Mouse (Mus musculus): ENCODE data around the gene Wscd2.

DNA sequence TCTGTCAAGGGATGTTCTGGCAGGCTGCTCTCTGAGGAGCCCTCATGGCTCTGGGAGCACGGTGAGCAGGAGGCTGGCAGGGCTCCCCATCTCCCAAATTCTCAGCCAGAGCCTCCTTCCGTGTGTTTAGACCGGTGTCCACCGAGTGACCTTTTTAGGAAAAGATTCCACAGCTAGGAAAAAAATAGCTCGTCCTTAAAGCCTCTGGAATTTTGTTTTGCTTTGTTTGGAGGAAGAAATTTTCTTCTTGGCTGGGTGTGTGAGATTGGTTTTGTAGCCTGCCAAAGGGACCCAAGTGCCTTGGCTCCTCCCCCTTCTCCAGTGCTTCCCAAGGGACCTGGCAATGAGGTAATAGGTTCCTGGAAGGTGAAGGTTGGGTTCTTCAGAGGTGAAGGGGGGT is 69.5 kb downstream of the Wscd2 start:
- TF ChIP-seq POLR2A (IDR thresholded peaks at IDR 0.05; ENCODE audit: low read depth, low read length) (no peak), CTCF (IDR thresholded peaks at IDR 0.05; ENCODE audit: extremely low read depth, insufficient read length, insufficient replicate concordance, low read depth, low read length) (no peak)
